Mouse (Mus musculus): ENCODE data around the gene Kcne1.

The Kcne1 gene

DNA sequence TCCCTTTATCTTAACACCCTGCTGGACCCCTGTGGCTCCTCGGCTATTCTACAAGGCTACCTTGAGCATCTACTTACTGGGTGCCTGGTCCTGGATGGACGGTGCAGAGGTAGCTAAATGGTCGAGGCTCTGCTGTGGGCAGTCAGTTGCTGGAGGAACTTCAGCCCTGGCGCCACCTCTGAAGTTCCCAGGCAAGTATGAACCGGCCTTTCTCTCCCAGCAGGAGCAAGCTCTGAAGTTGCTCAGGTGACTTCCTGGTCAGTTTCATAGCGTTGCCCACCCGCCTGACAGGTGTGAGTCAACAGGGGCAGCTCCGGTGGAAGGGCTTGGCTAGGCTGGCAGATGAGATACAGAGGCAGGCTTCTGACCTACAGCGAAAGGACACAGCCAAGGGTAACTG, at the start of gene Kcne1:
Gene Kcne1 (minus strand): TSS at position 240 of the 400 bp plus-strand sequence.
- no peak for ATAC-seq (ENCODE audit: insufficient number of reproducible peaks, low FRiP score, low TSS enrichment)

DNA sequence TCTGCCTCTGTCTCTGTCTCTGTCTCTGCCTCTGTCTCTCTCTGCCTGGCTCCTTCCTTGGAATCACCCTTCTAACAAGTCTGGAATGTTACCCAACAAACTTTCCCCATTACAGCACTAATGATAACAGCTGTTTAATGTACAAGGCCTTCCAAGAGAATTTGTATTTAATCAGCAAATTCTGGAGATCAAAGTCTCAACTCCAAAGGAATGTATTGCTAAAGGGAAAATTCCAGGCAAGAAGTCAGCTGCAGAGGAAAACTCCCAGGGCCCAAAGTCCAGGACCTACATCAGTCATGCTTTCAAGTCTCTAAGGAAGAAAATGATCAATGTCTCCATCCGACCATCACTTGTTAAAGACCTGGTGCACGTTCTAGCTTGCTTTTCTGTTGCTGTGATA, 48.6 kb upstream of the Kcne1 start:
- ATAC-seq (ENCODE audit: insufficient number of reproducible peaks, low FRiP score, low TSS enrichment): no peak

- no peak for ATAC-seq (ENCODE audit: insufficient number of reproducible peaks, low FRiP score, low TSS enrichment)
Measured at GRCm38 (mm10) chr16:92404141-92404540, 44.9 kb upstream of the Kcne1 start.

DNA sequence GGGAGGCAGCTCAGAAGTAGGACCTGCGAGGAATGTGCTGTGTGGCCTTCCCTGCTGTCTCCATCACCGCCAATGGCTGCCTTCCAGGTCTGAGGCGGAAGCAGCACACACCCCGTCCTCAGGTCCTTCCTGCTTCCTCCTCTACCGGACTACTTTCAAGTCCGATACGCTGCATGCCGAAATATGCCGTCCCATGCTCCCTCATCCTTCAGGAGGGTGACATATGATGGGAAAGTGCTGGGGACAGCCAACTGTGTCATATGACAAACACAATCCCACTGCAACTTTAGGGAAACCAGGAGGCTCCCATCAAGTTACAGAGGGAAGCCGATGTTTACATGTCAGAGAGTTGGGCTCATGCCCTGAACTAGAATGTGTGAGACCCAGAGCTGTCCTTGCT, 43.8 kb upstream of the Kcne1 start:
- no peak for ATAC-seq (ENCODE audit: insufficient number of reproducible peaks, low FRiP score, low TSS enrichment)

GRCm38 (mm10) chr16:92402216-92402615, 42.9 kb upstream of the Kcne1 start:
- no peak for ATAC-seq (ENCODE audit: insufficient number of reproducible peaks, low FRiP score, low TSS enrichment)

GRCm38 (mm10) chr16:92401206-92401605, 41.9 kb upstream of the Kcne1 start:
- ATAC-seq (ENCODE audit: insufficient number of reproducible peaks, low FRiP score, low TSS enrichment): no peak

DNA sequence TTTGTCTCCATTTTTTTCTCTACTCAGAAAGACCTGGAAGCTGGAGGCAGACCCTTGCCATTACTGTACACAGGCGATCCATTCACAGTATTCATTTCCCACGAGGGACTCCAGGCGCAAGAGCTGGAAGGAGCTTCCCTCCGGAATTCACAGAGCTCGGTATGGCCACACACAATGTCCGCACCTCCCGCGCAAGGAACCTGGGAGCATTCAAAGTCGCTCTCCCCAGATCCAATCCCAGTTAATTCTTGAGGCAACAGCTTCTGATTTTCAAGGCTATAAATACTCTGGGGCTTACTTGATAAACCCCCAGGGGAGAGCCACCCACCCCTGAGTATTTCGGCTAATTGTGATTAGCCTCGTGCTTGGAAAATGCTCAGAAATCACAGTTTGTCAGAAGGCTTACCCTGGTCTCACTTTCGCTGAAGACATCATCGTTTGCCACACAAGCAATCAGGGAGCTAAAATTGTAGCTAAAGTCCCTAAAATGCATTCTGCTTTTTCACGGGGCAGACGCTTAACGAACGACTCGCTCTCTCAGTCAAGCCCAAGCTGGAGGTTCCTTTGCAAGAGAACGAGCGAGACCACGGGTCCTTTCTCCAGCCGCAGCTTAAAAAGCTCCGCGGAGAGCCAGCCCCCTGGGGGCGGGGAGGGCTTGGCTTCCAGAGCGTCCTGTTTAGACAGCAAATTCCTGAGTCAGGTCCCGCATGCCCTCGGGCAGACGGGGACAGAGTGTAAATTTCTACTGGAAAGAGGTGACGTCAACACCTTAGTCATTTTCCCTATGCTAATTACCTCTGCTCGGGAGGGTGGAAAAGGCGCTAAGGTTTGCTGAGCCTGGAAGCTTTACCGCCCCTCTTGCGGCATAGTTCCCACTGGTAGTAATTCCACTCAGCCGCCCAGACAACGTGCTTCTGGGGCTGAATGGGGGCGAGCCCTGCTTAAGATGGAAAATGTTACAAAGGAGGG, 40.5 kb upstream of the Kcne1 start:
- peak; percentile 62 for ATAC-seq (ENCODE audit: insufficient number of reproducible peaks, low FRiP score, low TSS enrichment)

DNA sequence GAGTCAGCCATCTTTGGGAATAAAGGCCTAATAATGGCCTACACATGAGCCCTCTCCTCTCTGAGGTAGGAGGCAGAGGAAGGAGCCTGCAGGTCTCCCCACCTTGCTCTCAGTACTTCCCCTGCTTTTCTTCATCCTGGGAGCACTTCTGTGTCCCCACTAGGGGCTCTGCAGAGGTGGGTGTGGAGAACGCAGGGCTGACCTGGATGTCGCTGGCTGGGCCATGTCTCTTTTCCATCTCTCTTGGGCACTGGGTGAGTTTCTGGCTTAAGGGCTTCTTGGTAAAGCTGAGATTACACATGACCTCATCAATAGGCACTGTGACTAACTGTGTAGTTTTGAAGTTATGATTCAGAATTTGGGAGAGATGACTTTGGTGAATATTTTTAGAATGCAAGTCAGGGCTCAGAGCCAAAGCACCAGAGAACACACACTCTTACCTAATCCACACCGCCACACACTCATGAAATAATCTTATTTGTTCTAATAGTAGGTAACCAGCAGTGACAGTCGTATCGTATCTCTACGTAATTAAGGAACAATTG, 39.4 kb upstream of the Kcne1 start:
- no peak for ATAC-seq (ENCODE audit: insufficient number of reproducible peaks, low FRiP score, low TSS enrichment)

GRCm38 (mm10) chr16:92397745-92398573, 38.7 kb upstream of the Kcne1 start:
- no peak for ATAC-seq (ENCODE audit: insufficient number of reproducible peaks, low FRiP score, low TSS enrichment)

- ATAC-seq (ENCODE audit: insufficient number of reproducible peaks, low FRiP score, low TSS enrichment): no peak
Measured at GRCm38 (mm10) chr16:92393732-92394131, 34.5 kb upstream of the Kcne1 start.

GRCm38 (mm10) chr16:92387692-92388091, 28.4 kb upstream of the Kcne1 start:
- no peak for ATAC-seq (ENCODE audit: insufficient number of reproducible peaks, low FRiP score, low TSS enrichment)

- 0 out of 2 replicates have a peak, but pooled peaks have one; percentile 21 for ATAC-seq (ENCODE audit: insufficient number of reproducible peaks, low FRiP score, low TSS enrichment)
Measured at GRCm38 (mm10) chr16:92385062-92385461, 25.8 kb upstream of the Kcne1 start.

DNA sequence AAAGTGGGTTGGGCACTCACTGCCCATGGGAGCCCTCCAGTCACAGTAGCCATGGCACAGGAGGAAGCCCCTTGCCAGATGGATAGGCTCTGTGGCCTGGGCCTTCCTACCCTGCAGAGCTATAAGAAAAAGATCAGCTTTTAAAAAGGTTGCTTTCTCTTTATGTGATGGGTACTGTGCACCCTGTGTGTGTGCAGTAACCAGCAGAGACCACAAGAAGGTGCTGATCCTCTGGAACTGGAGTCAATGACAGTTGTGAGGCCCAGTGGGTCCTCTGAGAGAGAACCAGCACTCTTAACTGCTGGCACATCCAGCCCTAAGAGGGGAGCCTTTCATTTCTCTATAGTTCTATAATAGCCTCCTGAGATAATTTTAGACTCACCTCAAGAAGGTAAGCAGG, 24.1 kb upstream of the Kcne1 start:
- ATAC-seq (ENCODE audit: insufficient number of reproducible peaks, low FRiP score, low TSS enrichment): no peak

- ATAC-seq (ENCODE audit: insufficient number of reproducible peaks, low FRiP score, low TSS enrichment): no peak
Measured at GRCm38 (mm10) chr16:92382508-92382907, 23.2 kb upstream of the Kcne1 start.

- no peak for ATAC-seq (ENCODE audit: insufficient number of reproducible peaks, low FRiP score, low TSS enrichment)
Measured at GRCm38 (mm10) chr16:92381092-92381491, 21.8 kb upstream of the Kcne1 start.

GRCm38 (mm10) chr16:92376976-92377375, 17.7 kb upstream of the Kcne1 start:
- ATAC-seq (ENCODE audit: insufficient number of reproducible peaks, low FRiP score, low TSS enrichment): no peak

DNA sequence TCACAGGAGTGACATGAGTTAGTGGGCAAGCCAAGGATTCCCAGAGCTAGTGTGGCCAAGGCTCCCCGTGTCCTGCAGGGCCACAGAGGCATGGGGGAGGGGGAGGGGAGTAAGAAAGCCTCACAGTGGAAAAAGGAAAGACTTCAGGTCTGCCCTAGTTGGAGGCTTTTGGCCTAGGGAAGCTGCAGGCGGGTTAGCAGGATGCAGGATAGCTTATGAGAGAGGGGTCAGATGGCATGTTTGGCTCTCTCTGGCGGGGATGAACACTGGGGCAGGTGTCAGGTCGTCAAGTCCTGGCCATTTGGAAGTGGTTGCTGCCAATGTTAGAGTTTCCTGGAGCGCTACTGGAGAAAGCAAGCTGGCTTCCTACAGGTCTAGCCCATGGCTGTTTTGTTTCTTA, 12.4 kb upstream of the Kcne1 start:
- ATAC-seq (ENCODE audit: insufficient number of reproducible peaks, low FRiP score, low TSS enrichment): peak; percentile 71

DNA sequence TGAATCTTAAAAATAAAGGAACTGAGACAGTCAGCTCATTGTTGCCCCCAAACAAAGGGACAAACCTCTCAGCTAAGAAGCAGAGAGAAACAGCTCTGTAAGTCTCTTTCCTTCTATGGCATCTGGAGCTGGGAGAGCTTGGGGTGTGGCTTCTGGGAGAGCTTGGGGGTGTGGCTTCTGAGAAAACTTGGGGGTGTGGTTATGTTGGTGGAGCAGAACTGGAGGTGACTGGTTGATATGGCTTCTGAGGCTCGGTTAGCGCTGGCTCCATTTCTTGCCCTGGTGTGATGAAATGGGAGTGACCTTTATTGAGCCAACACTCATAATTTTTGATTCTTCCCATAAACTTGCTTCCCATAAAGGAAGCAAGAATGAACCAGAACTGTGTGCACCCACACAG, 10.0 kb upstream of the Kcne1 start:
- no peak for ATAC-seq (ENCODE audit: insufficient number of reproducible peaks, low FRiP score, low TSS enrichment)

- ATAC-seq (ENCODE audit: insufficient number of reproducible peaks, low FRiP score, low TSS enrichment): no peak
Measured at GRCm38 (mm10) chr16:92365477-92365876, 6.2 kb upstream of the Kcne1 start.

DNA sequence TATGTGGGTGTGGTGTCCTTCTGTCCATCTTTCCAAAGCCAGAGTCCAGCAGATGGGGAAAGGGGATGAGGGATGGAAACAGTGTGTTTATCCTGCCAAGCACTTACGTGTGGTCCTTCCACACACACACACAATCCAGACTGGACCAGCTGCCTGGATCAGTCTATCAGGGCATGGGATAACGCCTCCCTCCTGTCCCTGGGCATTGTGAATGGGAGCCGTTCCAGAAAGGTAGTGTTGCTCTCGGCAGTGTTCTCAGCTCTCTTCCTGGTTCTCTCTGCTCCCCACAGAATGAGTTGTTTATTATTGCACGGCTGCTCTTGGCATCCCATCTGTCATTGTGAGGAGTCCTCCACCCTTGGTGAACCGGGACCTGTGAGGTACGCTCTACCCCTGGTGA, 1.4 kb upstream of the Kcne1 start:
- no peak for ATAC-seq (ENCODE audit: insufficient number of reproducible peaks, low FRiP score, low TSS enrichment)

- ATAC-seq (ENCODE audit: insufficient number of reproducible peaks, low FRiP score, low TSS enrichment): no peak
Measured at GRCm38 (mm10) chr16:92358734-92359133, 534 bp downstream of the Kcne1 start.
